ENCODE assay signal across 14 mouse cellular contexts in the genomic region with DNA sequence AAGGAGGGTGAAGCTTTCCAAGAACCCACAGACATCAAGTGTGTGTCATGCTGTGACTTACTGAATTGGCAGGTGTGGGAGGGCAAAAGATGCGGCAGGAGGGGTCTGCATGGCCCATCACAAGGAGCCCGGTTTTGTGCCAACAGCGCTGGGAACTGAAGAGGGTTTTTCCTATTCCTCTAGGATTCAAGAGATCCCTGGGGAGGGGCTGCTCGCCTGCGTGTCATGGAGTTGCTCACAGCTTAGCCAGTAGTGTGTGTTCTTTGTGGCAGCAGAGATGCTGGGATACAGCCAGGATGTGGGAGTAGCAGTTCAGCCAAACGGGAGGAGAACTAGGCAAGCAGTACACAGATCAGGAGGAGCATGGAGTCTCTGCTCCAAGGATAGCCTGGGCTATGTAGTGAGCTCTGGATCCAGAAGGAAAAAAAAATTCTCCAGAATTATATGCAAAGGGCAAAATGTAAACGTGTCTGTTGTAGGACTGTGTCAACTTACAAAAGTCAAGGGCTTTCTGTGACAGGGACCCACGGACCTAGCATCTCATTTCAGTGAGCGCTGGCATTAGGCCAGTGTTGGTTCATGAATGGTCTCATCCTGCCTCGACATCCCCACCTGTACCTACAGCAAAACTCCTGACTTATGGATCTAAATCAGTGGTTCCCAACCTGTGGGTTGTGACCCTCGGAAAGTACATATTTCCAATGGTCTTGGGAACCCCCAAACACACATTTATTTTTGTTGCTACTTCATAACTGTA. TPM values are rescaled to one million over a fixed set of nuclear protein-coding genes. Genes with fewer than 3 reads are reported as not detected.
A peak's percentile ranks its signal among the peaks of the same experiment; 100 is the strongest.
DNase-seq lines count a peak whose midpoint lies in the region; ATAC-seq and TF ChIP-seq lines count a peak whose summit lies in the region.
"Had no signal": no experiment of that assay in that cellular context is flagged by ENCODE, and none has a peak within 500 bp of the region (broad histone marks: within the 10 kb centered on the region; RNA-seq: fewer than 3 reads in every experiment).

No protein-coding gene starts in this region.

- ATAC-seq in forebrain, embryonic 15.5 days (replicated peaks): peak; percentile 39
- ATAC-seq in forebrain, embryonic 13.5 days: no peak
- ATAC-seq in frontal cortex, adult (ENCODE audit: low TSS enrichment): peak; percentile 66
- ATAC-seq in intestine, embryonic 16.5 days: no peak
- ATAC-seq: midbrain, embryonic 13.5 days had no signal

- peak; percentile 56 for DNase-seq in lung, postnatal 10 days
- DNase-seq in lung, adult 2 months: no peak
- peak; percentile 71 to 81 for DNase-seq in right cerebral cortex, adult 2 months (ENCODE audit: low spot score in 2 of 2)
- DNase-seq in adrenal gland, adult 8-10 months: no peak
- DNase-seq: B cell, adult 2 months; kidney, postnatal 14 days; liver, embryonic 13.5 days had no signal

- no peak overlapping the region for H3K4me3 ChIP-seq in forebrain, embryonic 15.5 days
- no peak overlapping the region for H3K4me3 ChIP-seq in forebrain, embryonic 13.5 days
- H3K4me3 ChIP-seq in lung, adult 2 months (replicated peaks; ENCODE audit: extremely low read depth, low read depth, low read length): no peak overlapping the region
- no peak overlapping the region for H3K4me3 ChIP-seq in intestine, embryonic 16.5 days (ENCODE audit: low read length)
- H3K4me3 ChIP-seq: erythroblast, embryonic 14.5 days; liver, embryonic 13.5 days; midbrain, embryonic 13.5 days had no signal

- H3K27me3 ChIP-seq in forebrain, embryonic 15.5 days: no peaks in the 10 kb centered on the region
- no peaks in the 10 kb centered on the region for H3K27me3 ChIP-seq in forebrain, embryonic 13.5 days
- H3K27me3 ChIP-seq in intestine, embryonic 16.5 days (replicated peaks; ENCODE audit: control insufficient read depth, insufficient read depth, low read length): no peaks in the 10 kb centered on the region
- H3K27me3 ChIP-seq: liver, embryonic 13.5 days; midbrain, embryonic 13.5 days had no signal

- no peak overlapping the region for H3K27ac ChIP-seq in forebrain, embryonic 15.5 days (replicated peaks)
- H3K27ac ChIP-seq in forebrain, embryonic 13.5 days: no peak overlapping the region
- no peak overlapping the region for H3K27ac ChIP-seq in intestine, embryonic 16.5 days (ENCODE audit: low read length)
- H3K27ac ChIP-seq: liver, embryonic 13.5 days; midbrain, embryonic 13.5 days had no signal

- H3K36me3 ChIP-seq in forebrain, embryonic 15.5 days: no peaks in the 10 kb centered on the region
- H3K36me3 ChIP-seq in forebrain, embryonic 13.5 days (ENCODE audit: poor library complexity, severe bottlenecking): no peaks in the 10 kb centered on the region
- no peaks in the 10 kb centered on the region for H3K36me3 ChIP-seq in intestine, embryonic 16.5 days (ENCODE audit: control insufficient read depth, insufficient read depth, low read length)
- H3K36me3 ChIP-seq: liver, embryonic 13.5 days; midbrain, embryonic 13.5 days had no signal

- H3K9me3 ChIP-seq in forebrain, embryonic 15.5 days: no peaks in the 10 kb centered on the region
- no peaks in the 10 kb centered on the region for H3K9me3 ChIP-seq in forebrain, embryonic 13.5 days (replicated peaks)
- H3K9me3 ChIP-seq in intestine, embryonic 16.5 days (ENCODE audit: control insufficient read depth, low read length): no peaks in the 10 kb centered on the region
- H3K9me3 ChIP-seq: liver, embryonic 13.5 days; midbrain, embryonic 13.5 days had no signal

- WGBS in forebrain, embryonic 15.5 days: 69% methylated on average over 11 of the region's 11 CpGs
- 78% methylated on average over 11 of the region's 11 CpGs for WGBS in forebrain, embryonic 13.5 days
- WGBS in lung, adult 2 months: 71% methylated on average over 11 of the region's 11 CpGs
- 73% methylated on average over 11 of the region's 11 CpGs for WGBS in intestine, embryonic 16.5 days

- no peak overlapping the region for H3K4me2 ChIP-seq in forebrain, embryonic 15.5 days (replicated peaks)
- H3K4me2 ChIP-seq in forebrain, embryonic 13.5 days: no peak overlapping the region
- no peak overlapping the region for H3K4me2 ChIP-seq in intestine, embryonic 16.5 days (ENCODE audit: low read depth, low read length)
- H3K4me2 ChIP-seq: liver, embryonic 13.5 days; midbrain, embryonic 13.5 days had no signal

- H3K4me1 ChIP-seq in forebrain, embryonic 15.5 days: peaks cover 11% of the 10 kb centered on the region
- peaks cover 15% of the 10 kb centered on the region for H3K4me1 ChIP-seq in forebrain, embryonic 13.5 days
- H3K4me1 ChIP-seq in lung, adult 2 months (ENCODE audit: control insufficient read depth, insufficient read depth, low read length): no peaks in the 10 kb centered on the region
- H3K4me1 ChIP-seq in intestine, embryonic 16.5 days (ENCODE audit: control insufficient read depth, insufficient read depth, low read length): peaks cover 4% of the 10 kb centered on the region; the same call in 1 of the 2 replicates
- H3K4me1 ChIP-seq: liver, embryonic 13.5 days had no signal

- no peak for TF ChIP-seq CTCF in lung, adult 2 months (IDR thresholded peaks at IDR 0.05; ENCODE audit: insufficient read depth, low read length)

- no peak overlapping the region for H3K9ac ChIP-seq in forebrain, embryonic 15.5 days (replicated peaks)
- no peak overlapping the region for H3K9ac ChIP-seq in forebrain, embryonic 13.5 days
- H3K9ac ChIP-seq in intestine, embryonic 16.5 days (ENCODE audit: low read depth, low read length): no peak overlapping the region
- H3K9ac ChIP-seq: liver, embryonic 13.5 days; midbrain, embryonic 13.5 days had no signal

- no peak for TF ChIP-seq POLR2A in lung, adult 2 months (IDR thresholded peaks at IDR 0.05; ENCODE audit: borderline replicate concordance, extremely low read depth, low read depth, low read length)

RNA-seq across cellular contexts. Expression of a gene that starts 46.3 kb away (rescaled TPM):
- polyA plus RNA-seq in forebrain, embryonic 15.5 days (2015; fragmentation: Nextera tagmentation; extraction: Ambion mirVana): not detected in 2 replicates
- polyA plus RNA-seq in forebrain, embryonic 13.5 days (2015; fragmentation: Nextera tagmentation; extraction: Ambion mirVana): not detected in 2 replicates
- 0.22 TPM in 1 of 2 replicates, not detected in the other for polyA plus RNA-seq in lung, adult 2 months (2012; rRNA removed)
- polyA plus RNA-seq in intestine, embryonic 16.5 days (2015; fragmentation: Nextera tagmentation; extraction: Ambion mirVana): not detected in 2 replicates
- 1 to 10 TPM in 1 of 4 experiments, not detected in 3; 1.0 TPM for total RNA-seq in adrenal gland, adult 8-10 months (2022)
- polyA plus RNA-seq: erythroblast, embryonic 14.5 days; heart, postnatal 0 days; liver, embryonic 13.5 days; midbrain, embryonic 13.5 days had no signal

Comparison
In these comparisons a context has a peak if more than half of its experiments do, and no peak if none do; other contexts are left out.
1. ATAC-seq: peak in forebrain, embryonic 15.5 days (single experiment) and frontal cortex, adult (single experiment); none in forebrain, embryonic 13.5 days (single experiment) and intestine, embryonic 16.5 days (single experiment).
2. DNase-seq: peak in lung, postnatal 10 days (single experiment) and right cerebral cortex, adult 2 months (2 of 2); none in lung, adult 2 months (single experiment) and adrenal gland, adult 8-10 months (single experiment).